Mouse (Mus musculus): Measurements from ENCODE around the gene Spata31d1a.

The Spata31d1a gene

DNA sequence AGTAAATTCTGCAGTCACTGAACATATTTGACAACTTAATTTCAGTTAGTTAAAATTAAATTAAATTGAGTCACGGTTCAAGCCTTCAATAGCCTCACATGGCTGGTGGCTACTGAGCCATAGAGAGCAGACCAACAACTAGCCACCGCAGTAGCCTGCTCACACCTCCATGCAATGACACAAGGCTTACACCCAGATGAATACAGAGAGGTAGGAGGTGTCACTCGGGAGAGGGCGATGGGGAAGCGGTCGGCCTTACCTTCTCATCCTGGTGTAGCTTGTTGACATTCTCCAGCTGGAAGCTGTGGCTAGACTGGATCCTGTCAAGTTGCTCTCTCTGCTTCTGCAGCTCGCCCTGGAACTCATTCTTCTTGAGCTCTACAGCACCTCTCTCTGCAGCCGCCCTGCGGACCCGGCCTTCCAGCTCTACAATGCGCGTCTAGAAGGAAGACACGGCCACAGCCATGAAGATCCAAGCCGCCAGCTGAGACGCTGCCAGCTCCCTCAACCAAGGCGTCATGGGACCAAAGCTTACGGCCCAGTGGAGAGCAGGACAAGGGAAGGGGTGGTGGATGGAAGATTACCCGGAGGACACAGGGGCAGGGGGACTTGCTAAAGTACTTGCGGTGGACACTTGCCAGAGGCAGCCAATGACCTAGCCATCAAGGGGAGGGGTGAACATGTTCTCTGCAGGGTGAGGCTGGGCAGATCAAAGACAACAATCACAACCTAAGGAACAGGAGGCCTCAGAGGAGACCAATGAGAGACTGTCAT is 46.0 kb downstream of the Spata31d1a start:
- peak; percentile 37 to 42 for DNase-seq

- DNase-seq = no peak
These were observed 48.2 kb downstream of the Spata31d1a start for GRCm38 (mm10) chr13:59661966-59662365.

DNA sequence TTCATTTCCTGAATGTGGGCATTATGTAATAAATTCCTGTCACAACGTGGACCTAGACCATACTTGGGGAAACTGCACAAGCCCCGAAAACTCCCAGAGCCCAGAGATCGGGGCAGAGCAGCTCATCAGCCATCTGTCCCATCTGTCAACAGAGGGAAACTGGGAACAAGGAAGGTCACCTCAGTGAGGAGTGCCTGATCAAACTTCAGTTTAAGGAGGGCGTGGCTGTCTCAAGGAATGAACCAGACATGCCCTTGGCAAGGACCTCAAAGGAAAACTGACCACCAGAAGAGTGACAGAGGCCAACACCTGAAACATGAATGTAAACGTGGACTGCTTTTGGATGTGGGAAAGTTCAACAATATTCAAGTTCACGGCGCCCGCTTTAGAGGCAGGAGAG is 48.7 kb downstream of the Spata31d1a start:
- DNase-seq = no peak

- DNase-seq = no peak
These were observed 49.8 kb downstream of the Spata31d1a start for GRCm38 (mm10) chr13:59660371-59660770.

DNA sequence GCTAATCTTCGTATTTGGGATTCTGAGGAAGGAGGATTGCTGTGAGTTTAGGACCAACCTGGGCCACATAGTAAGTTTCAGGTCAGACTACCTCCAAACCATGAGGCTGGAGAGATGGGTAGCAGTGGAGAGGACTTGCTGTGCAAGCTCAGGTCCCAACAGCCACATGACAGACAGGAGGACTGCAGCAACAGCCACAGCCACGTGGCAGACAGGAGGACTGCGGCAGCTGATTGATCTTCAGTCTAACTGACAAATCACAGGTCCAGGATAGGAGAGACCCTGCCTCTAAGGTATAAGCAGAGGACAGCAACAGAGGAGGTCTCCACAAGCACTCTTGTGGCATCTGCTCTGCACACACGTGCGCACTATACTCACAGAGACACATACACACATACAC is 52.3 kb downstream of the Spata31d1a start:
- DNase-seq = no peak

DNA sequence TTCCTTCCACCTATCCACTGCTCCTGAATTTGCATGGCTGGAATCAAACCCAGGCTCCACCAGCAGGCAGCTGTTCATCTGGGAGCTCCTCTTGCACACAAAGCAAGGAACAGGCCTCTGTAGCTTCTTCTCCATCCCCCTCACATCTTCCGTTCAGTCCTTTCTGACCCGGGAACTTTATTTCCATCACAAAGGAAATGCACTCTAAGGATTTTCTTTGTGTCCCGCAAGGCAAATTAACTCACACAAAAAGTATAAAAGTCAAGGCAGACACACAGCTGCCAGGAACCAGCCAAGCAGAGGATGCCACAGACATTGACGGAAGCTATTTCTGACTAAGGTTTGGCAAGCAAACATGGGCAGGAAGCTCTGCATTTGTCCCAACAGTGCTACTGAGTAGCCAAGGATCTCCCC is 53.1 kb downstream of the Spata31d1a start:
- DNase-seq = peak; percentile 18 to 24

DNA sequence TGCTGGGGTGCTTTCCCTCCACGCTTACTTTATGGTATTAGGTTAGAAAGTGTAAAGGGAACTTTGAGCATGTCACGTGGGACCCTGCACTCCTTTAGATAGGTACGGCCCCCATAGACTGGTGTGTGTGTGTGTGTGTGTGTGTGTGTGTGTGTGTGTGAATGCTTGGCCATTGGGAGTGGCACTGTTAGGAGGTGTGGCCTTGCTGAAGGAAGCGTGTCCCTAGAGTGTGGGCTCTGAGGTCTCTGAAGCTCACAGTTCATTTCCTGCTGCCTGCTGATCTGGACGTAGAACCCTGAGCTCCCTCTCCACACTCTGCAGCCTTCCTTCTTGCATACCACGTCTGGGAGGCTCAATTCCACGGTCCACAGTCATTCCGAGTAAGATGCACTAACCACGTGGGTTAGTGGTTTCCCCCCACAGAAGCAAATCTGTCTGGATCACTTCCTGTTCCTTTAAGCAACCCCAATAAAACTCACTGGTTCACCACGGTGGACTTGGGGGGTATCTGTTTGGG is 53.8 kb downstream of the Spata31d1a start:
- DNase-seq = no peak

DNA sequence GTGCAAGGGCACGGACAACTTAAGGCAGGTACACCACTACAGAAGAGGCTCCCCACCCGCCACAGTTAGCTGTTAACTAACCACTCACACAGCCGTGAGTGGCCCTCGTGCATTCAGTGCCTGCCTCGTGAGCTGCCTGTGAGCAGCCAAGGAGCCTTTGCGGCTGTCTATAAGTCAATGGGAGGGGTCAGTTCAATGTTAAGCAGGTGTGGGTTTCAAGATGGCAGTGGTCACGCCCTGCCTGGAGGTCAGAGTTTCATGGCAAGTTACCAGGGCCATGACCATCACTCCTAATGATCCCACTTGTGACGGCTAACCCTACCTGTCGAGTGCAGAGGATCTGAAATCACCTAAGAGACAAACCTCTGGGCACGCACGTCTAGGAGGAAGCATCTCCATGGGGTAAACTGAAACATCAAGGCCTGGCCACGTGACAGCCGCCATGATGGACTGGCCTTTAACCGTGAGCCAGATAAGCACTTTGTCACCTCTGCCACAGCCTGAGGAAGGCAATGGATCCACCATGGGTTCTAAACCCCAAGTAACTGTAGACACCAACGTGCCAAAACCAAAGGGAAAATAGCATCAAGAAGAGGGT is 54.3 kb downstream of the Spata31d1a start:
- no peak for DNase-seq

DNA sequence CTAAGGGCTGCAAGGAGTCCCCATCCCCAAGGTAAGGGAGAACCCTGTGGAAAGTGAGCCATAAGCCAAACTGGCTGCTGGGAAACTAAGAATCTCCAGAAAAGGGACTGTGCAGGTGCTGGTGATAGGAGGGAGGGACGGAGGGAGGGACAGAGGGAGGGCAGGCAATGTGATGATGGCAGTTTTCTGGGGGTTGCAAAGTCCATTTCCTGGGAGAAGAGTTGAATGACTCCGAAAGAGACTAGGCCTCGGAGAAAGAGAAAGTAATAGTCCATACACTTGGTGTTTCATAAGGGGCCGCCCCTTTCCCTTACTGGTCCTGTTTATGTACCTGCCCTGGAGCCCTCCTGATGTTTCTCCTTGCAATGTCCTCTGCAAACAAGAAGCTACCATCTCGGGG is 55.7 kb downstream of the Spata31d1a start:
- no peak for DNase-seq

DNA sequence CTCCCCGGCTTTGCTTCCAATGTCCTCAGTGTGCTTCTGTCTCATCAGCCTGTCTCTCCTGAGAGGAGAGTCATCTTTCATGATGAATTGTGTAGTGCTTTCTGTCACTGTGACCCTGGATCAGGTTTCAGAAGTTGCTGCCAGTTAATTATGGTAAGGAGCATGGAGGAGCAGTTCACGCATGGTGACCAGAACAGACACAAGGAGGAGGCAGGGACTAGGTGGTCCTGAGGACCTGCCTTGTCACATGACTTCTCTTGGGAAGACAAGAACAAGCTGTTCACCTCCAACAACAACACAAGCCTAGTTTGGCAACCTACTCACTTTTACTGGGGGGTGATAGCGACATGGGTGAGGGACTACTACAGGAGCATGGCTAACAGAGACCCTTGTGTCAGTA is 57.0 kb downstream of the Spata31d1a start:
- DNase-seq = no peak

- no peak for DNase-seq
These were observed 57.5 kb downstream of the Spata31d1a start for GRCm38 (mm10) chr13:59652651-59653050.

Data from kidney, adult 8-10 months (tissue).